Mouse (Mus musculus) erythroblast, embryonic 14.5 days (primary cell): ENCODE results near the gene Phldb2.

Source experiments
- GATA1 ChIP-seq: IDR thresholded peaks from 2 replicates; pipeline ENCODE4 v1.6.1; 2012; ENCODE audit warnings: low read length, inconsistent platforms, mixed read lengths
- TAL1 ChIP-seq: IDR thresholded peaks from 3 replicates; pipeline ENCODE4 v1.6.1; 2012; ENCODE audit warnings: low read length, inconsistent platforms, mixed read lengths

DNA sequence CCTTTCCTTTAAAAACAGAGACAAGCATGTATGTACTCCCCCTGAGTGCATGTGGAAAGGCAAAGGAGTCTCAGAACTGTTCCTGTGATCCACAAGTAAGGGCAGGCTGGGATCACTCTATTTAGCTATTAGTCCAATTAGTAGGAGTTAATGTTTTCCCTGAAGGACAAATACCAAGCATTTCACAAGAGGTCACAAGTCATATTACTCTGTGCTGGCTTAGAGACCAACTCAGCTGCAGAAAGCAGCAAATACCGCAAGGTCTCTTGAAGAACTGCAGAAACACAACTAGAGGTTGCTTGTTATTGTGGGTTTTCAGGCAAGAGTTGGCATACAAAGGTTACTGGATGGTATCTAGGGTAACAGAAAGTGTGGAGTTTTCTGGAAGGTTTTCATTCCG, 59.6 kb downstream of the Phldb2 start:
- TF ChIP-seq TAL1 (no peak), GATA1 (no peak)
